Mouse (Mus musculus) heart, postnatal 10 days (tissue): Measurements from ENCODE around the gene Glrx2. TPM values are rescaled to one million over a fixed set of nuclear protein-coding genes. Genes with fewer than 3 reads are reported as not detected.

Experiments
- DNase-seq, 2 experiments: peaks; one replicate each; pipeline ENCODE4 v3.0.0; 2021
- intact Hi-C: fragments of 180-260 bp; cut with DNase I; formaldehyde crosslinking; loops from one replicate; pipeline ENCODE4 v1.15.1; 2025
- total RNA-seq, 2 experiments: library from RNA; stranded (reverse); gene quantifications; 2 replicates each; pipeline ENCODE4 v1.2.3; 2021

Gene Glrx2
- total RNA-seq, 2 experiments from 2014 or later = 74.7 to 84.3 TPM

GRCm38 (mm10) chr1:143741331-143741730 lies 25.2 kb downstream of the Glrx2 start:
- intact Hi-C loops = no loop called here
- no peak for DNase-seq

DNA sequence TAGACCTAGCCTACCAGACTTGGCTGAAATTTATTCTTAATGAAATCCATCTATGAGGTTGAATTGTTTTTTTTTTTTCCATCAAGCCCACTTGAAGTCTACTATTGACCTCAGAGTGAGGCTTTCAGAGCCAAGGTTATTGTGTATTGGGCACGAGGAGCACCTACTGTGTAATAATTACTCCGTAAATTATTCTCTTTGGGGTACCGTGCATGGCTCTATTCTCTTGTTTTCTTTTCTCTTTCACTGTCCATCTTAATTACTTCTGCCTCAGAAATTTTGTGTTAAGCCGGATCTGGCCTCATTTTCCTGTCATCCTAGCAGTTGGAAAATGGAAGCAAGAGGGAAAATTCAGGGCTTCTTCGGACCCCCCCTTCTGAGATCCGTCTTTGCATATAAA lies 26.0 kb downstream of the Glrx2 start:
- intact Hi-C loops = no loop called here
- no peak for DNase-seq

GRCm38 (mm10) chr1:143745871-143746270 lies 29.7 kb downstream of the Glrx2 start:
- intact Hi-C loops = no loop called here
- DNase-seq = no peak

DNA sequence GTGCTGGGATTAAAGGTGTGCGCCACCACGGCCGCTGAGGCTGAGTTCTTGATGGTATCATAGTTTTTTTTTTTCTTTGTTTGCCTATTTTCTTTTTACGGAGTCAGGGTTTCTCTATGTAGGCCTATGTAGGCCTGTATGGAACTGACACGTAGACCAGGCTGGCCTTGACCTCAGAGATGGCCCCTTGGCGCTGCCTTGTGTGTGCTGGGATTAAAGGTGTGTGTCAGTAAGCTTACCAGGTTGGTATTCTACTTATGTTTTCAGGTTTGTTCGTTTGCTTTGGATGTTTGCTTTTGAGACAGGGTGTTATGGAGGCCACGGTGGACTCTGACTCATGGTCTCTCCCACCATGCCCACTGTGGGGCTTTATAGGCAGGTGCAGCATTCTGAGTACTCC lies 46.0 kb downstream of the Glrx2 start:
- no peak for DNase-seq
- intact Hi-C loops = no loop called here

DNA sequence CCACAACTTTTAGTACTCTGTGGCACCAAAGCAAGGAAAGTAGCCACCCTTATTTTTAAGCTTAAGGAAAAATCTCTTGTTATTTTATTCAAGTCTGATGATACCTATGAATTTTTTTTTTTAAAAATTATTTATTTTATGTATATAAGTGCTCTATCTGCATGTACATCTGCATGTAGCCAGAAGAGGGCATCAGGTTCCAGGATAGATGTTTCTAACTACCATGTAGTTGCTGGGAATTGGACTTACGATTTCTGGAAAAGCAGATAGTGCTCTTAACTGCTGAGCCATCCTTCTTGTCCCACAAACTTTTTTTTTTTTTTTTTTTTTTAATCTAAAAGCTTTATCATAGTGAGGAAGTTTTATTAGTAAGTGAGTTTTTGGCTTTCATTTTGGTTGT lies 48.3 kb downstream of the Glrx2 start:
- DNase-seq = no peak
- intact Hi-C loops = no loop called here

DNA sequence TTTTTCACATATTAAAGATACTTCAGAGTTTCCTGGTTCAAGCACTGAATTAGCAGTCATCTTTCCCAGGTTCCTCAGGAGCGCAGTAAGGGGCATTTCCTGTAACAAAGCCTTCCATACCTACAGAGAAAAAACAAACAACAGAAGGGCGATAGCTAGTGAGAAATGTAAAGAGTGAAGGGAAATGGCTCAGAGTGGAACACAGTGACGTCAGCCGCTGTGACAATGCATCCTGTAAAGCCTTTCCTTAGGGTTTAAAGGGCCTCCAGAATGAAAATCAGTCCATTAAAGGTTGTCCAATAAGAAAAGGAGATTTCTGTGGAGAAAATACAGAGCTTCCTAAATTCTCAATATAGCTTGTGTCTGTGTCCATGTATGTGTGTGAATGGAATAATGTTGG lies 49.7 kb downstream of the Glrx2 start:
- no peak for DNase-seq
- intact Hi-C loops = no loop called here

- no peak for DNase-seq
- intact Hi-C loops = no loop called here
Observed at GRCm38 (mm10) chr1:143766238-143766637, 50.1 kb downstream of the Glrx2 start.

DNA sequence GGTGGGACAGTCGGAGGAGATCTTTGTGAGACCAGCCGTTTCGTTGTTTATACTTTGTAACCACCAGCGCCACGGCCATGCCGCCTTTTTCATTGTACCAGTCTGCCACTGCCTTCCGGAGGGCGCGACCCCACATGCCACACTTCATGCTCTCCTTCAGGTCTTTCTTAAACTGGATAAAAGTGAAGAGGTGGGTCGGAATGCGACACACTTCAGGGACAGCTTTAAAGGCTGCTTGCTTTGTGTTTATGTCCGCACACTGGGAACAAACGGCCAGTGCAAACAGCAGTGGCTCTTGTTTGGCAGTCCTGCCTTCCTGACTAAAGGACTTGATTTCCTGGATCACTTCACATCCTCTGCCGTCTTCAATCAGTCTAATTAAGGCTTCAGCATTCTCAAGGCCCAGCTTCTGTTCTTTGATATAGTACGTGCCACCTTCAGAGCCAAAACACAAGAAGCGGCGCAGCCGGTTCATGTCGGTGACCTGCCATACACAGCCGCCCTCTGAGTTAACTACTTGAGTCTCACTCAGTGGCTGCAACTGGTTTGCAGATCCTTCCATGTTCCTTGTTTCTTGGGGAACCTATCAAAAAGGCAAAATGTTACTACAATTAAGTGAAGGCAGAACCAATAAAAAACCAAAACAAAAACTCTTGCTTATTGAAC lies 54.4 kb downstream of the Glrx2 start:
- DNase-seq = no peak
- intact Hi-C loops = no loop called here

GRCm38 (mm10) chr1:143773082-143773481 lies 56.9 kb downstream of the Glrx2 start:
- intact Hi-C loops = no loop called here

GRCm38 (mm10) chr1:143773909-143774308 lies 57.8 kb downstream of the Glrx2 start:
- DNase-seq = no peak
- intact Hi-C loops = no loop called here

More at GRCm38 (mm10) chr1:143773082-143773481, 56.9 kb downstream of the Glrx2 start:
- no peak for DNase-seq

DNA sequence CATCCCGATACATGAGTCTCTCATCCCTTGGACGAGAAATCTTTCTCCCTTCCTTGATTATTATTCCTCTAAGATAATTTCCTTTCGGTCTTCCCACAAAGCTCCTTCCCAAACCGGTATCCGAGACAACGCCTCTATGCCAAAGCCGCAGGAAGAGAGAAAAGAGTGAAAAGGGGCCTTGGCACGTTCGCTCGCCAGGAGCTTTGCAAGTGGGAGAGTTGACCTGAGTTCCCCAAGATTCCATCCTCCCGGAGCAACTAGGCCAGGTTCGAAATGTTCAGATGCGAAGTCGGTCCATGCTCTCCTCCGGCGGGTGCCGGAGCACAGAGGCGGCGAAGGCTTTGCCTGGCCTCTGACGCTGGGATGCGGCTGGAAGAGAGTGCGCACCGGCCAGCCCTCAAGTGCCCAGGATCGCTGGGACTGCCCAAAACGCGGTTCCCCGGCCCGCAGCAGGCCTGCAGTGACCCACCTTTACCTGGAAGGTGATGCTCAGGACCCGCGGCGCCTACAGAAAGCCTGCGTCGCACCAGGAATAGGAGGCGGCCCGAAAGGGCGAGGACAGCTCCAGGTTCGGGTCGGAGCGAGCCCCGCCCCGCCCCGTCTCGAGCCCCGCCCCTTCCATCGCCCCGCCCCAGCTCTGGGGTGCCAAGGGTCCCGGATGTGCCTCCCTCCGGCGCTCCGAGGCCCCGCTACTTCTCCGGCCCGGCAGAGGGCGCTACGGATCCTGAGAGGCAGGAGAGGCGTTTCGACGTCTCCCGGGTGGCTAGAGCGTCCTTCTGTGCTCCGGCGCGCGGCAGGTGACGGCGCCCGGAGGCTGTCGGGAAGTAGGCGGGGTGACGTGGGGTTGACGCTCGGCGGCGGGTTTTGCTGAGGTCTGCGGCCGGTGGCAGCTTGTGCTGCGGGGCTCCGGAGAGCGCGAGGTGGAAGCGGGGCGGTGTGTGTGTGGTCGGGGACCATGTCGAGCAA lies 60.6 kb downstream of the Glrx2 start, which contains the start of the genes Trove2 and Uchl5:
Gene Trove2 (minus strand): TSS at position 623 of the 966 bp plus-strand sequence.
Gene Uchl5 (plus strand): TSS at position 827 of the 966 bp plus-strand sequence.
- intact Hi-C loops = loop anchor here (2.0 kb wide), 1 partner anchor 74 kb away; the partner anchor contains the start of gene Cdc73
- peak; percentile 99 for DNase-seq

DNA sequence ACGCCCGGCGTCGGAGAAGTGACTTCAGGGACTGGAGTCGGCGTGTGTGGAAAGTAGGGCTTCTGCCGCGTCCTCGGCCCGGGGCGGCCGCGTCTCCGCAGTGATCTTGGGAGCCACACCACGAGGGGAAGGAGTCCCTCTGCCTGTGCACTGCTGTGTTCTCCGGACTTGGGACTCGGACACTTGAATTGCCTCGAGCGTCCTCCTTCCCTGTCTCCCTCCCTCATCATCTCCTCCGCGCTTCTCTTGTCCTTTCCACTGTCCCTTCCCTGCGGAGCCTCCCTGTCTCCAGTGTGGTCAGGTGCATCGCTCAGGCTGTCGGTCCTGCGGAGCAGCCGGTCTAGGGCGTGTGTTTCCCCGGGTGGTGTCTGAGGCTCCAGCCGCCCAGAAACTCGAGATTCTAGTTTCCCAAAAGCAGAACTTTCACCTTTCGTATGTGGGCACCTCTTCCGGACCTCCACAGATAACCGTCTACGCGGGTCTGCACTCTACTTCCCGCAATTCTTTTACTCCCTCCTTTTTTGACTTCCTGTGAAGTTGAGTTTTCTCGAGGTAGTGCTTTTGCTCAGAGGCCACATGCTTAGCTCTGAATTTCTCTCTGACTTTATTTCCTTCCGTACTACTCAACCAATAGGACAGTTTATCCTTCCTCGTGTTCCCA lies 61.5 kb downstream of the Glrx2 start:
- intact Hi-C loops = loop anchor here (2.0 kb wide), 1 partner anchor 75 kb away; the partner anchor contains the start of gene Cdc73
- no peak for DNase-seq

GRCm38 (mm10) chr1:143788584-143789227 lies 72.6 kb downstream of the Glrx2 start:
- peak in 1 of 2 experiments; percentile 42 for DNase-seq
- intact Hi-C loops = no loop called here

Other genes with a start within 250 kb of the Glrx2 start
- under 1 TPM; 0.10 to 0.32 TPM for gene B3galt2, start 75.7 kb upstream of the Glrx2 start, total RNA-seq
- gene Cdc73, start 13.4 kb upstream of the Glrx2 start, total RNA-seq = 10 to 100 TPM; 51.0 to 52.8 TPM
- gene Trove2, start 60.7 kb downstream of the Glrx2 start, total RNA-seq = 10 to 100 TPM; 11.1 to 12.8 TPM
- gene Uchl5, start 60.9 kb downstream of the Glrx2 start, total RNA-seq = 10 to 100 TPM; 19.3 to 20.1 TPM